Mouse (Mus musculus) embryo, embryonic 10.5 days (tissue): Measurements from ENCODE around the gene Zfp960.
"Not testable (repeated sequence)": the region's sequence is repeated elsewhere in the genome, so short reads cannot be mapped to it uniquely, and the experiment has no call there.

Experiments
- DNase-seq: peaks from one replicate; pipeline ENCODE4 v3.0.0-alpha.2; 2015; ENCODE audit warnings: low spot score

Gene Zfp960

DNA sequence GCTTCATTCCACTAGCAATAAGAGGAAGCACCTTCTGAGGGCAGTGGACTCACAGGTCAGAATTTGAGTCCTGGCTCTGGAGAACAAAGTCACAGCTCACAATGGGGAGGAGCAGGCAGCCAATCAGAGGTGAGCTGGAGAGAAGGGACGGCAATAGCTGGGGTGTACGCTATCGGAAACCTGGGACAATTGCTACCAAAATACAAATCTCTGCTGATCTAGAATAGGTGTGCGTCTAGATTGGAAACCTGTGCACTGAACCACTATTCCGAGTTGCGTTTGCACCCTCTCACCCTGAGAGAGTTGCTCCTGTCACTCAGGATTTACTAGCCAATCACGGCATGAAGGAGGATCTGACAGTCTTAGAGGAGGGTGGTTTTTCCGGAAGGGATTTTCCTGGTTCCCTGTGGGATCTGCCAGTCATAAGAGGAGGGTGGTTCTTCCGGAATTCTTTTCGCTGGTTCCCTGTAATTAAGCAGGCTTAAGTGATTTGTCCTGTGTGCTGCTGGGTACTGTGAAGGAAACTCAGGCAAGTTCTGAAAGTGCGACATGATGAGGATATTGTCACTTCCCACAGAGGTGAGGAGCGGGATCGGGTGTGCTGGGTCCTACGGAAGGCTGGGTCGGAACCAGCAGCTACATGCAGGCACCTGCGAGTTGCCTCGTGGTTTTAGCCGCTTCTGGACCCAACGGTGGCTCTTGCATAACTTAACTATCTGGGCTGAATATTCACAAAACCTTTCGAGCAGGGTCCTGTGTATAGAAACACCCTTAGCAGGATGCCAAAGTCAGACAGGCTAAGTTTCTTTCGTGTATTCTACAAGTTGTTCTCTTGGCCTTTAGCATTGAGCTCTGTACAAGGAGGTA lies at the start of gene Zfp960:
Zfp960 (plus strand) TSS at position 486 of the 867 bp plus-strand sequence.
- peak; percentile 91 for DNase-seq

- not testable (repeated sequence) for DNase-seq
These were observed 45.8 kb upstream of the Zfp960 start for GRCm38 (mm10) chr17:17018071-17018470.

DNA sequence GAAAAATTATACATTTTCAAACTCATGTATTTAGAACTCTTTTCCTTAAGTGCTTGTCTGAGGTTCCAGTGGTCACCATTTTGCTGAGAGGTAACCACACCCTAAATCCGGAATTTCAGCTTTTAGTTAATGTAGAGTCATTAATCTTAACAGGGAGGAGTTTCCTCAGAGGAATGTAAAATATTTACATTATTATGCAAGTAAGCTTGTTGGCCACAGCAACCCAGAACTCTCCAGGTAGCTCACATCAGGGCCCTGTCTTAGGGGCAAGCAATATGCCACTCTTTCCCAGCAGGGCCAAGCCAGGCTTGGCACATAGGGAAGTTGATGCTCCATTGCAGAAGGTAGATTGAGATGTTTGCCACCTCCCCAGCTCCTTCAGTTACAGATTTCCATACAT lies 4.3 kb upstream of the Zfp960 start:
- DNase-seq, result not testable (repeated sequence)

DNA sequence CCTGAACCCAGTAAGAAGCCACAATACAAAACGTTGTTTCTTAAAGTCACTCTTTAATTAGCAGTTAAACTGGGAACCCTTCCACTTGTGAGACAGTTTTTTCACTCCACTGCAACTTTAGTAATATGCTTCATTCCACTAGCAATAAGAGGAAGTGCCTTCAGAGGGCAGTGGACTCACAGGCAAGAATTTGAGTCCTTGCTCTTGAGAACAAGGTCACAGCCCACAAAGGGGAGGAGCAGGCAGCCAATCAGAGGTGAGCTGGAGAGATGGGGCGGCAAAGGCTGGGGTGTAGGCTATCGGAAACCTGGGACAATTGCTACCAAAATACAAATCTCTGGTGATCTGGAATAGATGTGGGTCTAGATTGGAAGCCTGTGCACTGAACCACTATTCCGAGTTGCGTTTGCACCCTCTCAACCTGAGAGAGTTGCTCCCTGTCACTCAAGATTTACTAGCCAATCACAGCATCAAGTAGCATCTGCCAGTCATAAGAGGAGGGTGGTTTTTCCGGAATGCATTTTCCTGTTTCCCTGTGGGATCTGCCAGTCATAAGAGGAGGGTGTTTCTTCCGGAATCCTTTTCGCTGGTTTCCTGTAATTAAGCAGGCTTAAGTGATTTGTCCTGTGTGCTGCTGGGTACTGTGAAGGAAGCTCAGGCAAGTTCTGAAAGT lies 57.1 kb downstream of the Zfp960 start, which contains the start of gene Zfp97:
Zfp97 (plus strand) TSS at position 586 of the 673 bp plus-strand sequence.
- not testable (repeated sequence) for DNase-seq
